Mouse (Mus musculus): Measurements from ENCODE around the gene Trim10. TPM values are rescaled to one million over a fixed set of nuclear protein-coding genes. Genes with fewer than 3 reads are reported as not detected.

Trim10 gene
- polyA plus RNA-seq, 3 experiments from 2014 or later: not detected

DNA sequence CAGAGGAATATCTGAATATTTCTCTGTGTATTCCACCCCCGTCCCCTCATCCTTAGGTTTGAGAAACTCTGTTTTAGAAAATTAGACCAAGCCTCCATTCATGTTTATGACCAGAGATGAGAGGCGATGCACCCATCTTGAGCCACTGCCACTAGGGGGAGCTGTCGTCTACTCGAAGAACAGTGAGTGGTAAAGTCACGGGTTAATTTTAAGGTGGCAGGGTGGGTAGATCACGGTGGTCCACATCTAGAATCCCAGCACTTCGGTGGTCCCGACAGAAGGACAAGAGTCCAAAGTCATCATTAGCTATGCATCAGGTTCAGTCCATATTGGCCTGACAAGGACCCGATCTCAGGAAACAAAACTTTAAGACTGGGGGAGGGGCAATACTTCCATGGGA lies 45.7 kb downstream of the Trim10 start:
- no peak for ATAC-seq

DNA sequence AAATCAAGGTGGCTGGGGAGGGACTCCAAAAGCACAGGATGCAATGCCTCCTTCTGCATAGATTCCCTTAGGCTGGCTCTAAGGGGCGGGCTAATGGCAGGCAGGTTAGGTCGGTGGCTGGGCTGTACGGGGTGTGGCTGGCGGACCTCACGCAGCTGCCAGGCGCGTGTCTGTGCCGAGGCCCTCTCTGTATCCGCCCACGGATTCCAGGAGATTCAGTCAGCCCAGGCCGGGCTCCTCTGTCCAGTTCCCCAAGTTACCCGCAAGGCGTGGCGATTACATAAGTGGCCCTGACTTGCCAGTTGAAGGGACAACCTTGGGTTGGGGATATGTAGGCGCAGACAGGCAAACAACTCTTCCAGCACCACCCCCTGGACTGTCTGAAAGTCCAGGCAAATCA lies 50.9 kb downstream of the Trim10 start:
- ATAC-seq: no peak

DNA sequence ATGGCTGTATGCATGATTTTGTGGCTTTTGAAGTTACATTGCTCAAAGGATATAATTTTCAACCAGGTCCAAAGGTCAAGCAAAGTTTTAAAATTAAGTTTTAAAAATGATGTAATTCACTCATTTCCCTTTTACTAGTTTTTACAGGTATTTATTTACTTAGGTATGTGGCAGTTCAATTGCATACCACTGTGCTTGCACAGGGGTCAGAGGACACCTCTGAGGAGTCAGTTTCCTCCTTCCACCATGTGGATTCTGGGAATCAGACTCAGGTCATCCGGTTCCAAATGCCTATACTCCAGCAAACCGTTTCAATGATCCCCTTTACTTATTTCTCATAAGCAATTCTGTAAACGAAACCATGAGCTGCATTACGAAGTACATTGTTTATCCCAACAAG lies 53.3 kb downstream of the Trim10 start:
- ATAC-seq: no peak

DNA sequence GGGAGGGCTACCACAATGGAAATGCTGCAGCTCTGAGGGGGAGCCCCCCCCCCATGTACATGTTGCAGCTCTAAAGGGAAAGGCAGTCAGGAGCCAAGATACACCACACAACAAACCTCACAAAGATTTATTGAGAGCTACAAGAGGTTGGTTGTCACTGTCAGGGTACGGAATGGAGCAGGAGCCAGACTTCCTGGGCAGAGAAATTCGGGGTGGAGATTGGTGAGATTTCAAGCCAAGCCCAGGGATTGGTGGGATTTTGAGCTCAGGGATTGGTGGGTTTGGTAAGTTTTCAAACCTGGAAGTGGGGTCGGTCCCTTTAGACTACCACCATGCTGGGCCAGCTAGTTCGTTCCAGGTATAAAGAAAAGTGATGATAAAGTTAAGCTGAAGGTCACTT lies 54.1 kb downstream of the Trim10 start:
- ATAC-seq: no peak

Other genes starting within 250 kb of the Trim10 start
- gene H2-M9, start 226.9 kb upstream of the Trim10 start, polyA plus RNA-seq (2017; shearing (Covaris generic)): not detected
- not detected for gene H2-M1, start 197.4 kb upstream of the Trim10 start, polyA plus RNA-seq (2017; shearing (Covaris generic))
- gene H2-M10.5, start 96.7 kb upstream of the Trim10 start, polyA plus RNA-seq (2017; shearing (Covaris generic)): not detected
- gene H2-M10.6, start 57.4 kb upstream of the Trim10 start, polyA plus RNA-seq (2017; shearing (Covaris generic)): not detected
- 10 to 100 TPM; 59.1 to 61.1 (median 60.5) TPM for gene Trim26, start 32.4 kb upstream of the Trim10 start, polyA plus RNA-seq (2017; shearing (Covaris generic))
- gene Trim15, start 2.4 kb upstream of the Trim10 start, polyA plus RNA-seq (2017; shearing (Covaris generic)): under 1 TPM; 0.32 to 0.47 (median 0.33) TPM
- not detected for gene Trim40, start 20.5 kb downstream of the Trim10 start, polyA plus RNA-seq (2017; shearing (Covaris generic))
- not detected for gene Trim31, start 28.5 kb downstream of the Trim10 start, polyA plus RNA-seq (2017; shearing (Covaris generic))
- not detected for gene Rnf39, start 73.3 kb downstream of the Trim10 start, polyA plus RNA-seq (2017; shearing (Covaris generic))
- gene Ppp1r11, start 82.2 kb downstream of the Trim10 start, polyA plus RNA-seq (2017; shearing (Covaris generic)): 100 to 1,000 TPM; 206 to 226 (median 211) TPM
- gene Znrd1, start 89.0 kb downstream of the Trim10 start, polyA plus RNA-seq (2017; shearing (Covaris generic)): 10 to 100 TPM; 71.2 to 90.2 (median 83.7) TPM
- 1 to 10 TPM; 2.7 to 8.0 (median 8.0) TPM for gene Znrd1as, start 89.0 kb downstream of the Trim10 start, polyA plus RNA-seq (2017; shearing (Covaris generic))
- gene 2410137M14Rik, start 111.7 kb downstream of the Trim10 start, polyA plus RNA-seq (2017; shearing (Covaris generic)): not detected
- gene H2-M5, start 120.0 kb downstream of the Trim10 start, polyA plus RNA-seq (2017; shearing (Covaris generic)): under 1 TPM in 2 of 3 experiments, not detected in 1; 0.16 to 0.39 TPM
- gene Zfp57, start 131.6 kb downstream of the Trim10 start, polyA plus RNA-seq (2017; shearing (Covaris generic)): not detected
- gene Mog, start 153.8 kb downstream of the Trim10 start, polyA plus RNA-seq (2017; shearing (Covaris generic)): not detected
- gene Gabbr1, start 176.4 kb downstream of the Trim10 start, polyA plus RNA-seq (2017; shearing (Covaris generic)): 1 to 10 TPM; 4.1 to 8.0 (median 7.4) TPM
- under 1 TPM in 2 of 3 experiments, not detected in 1; 0.16 to 0.20 TPM for gene Olfr90, start 218.9 kb downstream of the Trim10 start, polyA plus RNA-seq (2017; shearing (Covaris generic))
- under 1 TPM in 1 of 3 experiments, not detected in 2; 0.15 TPM for gene Olfr91, start 228.7 kb downstream of the Trim10 start, polyA plus RNA-seq (2017; shearing (Covaris generic))